Mouse (Mus musculus): ENCODE measurements around the gene A730015C16Rik.

A730015C16Rik gene

DNA sequence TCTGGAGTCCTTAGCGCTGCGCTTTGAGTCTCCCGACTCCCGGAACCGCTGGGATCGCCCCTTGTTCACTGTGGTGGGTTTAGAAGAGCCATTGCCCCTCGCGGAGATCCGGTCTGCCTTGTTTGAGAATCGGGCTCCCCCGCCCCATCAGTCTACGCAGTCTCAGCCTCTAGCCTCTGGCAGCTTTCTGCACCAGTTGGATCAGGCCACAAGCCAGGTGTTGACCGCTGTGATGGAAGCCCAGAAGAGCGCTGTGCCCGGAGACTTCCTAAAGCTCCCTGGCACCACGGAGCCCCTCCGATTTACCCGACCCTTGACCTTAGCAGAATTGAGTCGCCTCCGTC, at the start of gene A730015C16Rik:
TSS of gene A730015C16Rik (minus strand) at position 115 of the 344 bp plus-strand sequence.
- DNase-seq = no peak

- DNase-seq = no peak
Measured at GRCm38 (mm10) chr4:108890876-108891275, 42.5 kb upstream of the A730015C16Rik start.

- DNase-seq = no peak
Measured at GRCm38 (mm10) chr4:108887456-108887855, 39.0 kb upstream of the A730015C16Rik start.

DNA sequence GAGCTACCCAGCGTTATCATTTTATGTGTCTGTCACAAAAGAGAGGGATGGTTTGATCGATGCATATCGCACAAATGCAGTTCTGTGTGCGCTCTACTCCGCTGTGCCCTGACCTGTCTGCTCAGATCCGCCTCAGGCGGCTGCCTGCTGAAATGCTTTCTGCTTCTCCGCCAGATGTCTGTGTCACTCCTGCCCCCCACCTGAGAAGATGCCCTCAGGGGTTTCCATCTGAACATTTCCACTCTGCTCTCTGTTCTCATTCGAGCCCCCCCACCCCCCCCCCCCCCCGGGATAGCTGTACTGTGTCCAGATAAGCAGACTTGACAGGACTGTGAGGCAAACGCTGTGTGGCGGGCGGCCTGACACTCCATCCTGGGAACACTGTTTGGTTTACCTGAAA, 35.4 kb upstream of the A730015C16Rik start:
- DNase-seq = no peak

- DNase-seq = peak; percentile 47
Measured at GRCm38 (mm10) chr4:108878963-108879822, 30.8 kb upstream of the A730015C16Rik start, which contains the start of gene Rab3b. Rab3b (plus strand) TSS chr4:108879063.

- no peak for DNase-seq
Measured at GRCm38 (mm10) chr4:108877901-108878300, 29.5 kb upstream of the A730015C16Rik start.

GRCm38 (mm10) chr4:108873746-108874145, 25.3 kb upstream of the A730015C16Rik start:
- no peak for DNase-seq

GRCm38 (mm10) chr4:108869730-108870374, 21.4 kb upstream of the A730015C16Rik start:
- peak; percentile 69 for DNase-seq

DNA sequence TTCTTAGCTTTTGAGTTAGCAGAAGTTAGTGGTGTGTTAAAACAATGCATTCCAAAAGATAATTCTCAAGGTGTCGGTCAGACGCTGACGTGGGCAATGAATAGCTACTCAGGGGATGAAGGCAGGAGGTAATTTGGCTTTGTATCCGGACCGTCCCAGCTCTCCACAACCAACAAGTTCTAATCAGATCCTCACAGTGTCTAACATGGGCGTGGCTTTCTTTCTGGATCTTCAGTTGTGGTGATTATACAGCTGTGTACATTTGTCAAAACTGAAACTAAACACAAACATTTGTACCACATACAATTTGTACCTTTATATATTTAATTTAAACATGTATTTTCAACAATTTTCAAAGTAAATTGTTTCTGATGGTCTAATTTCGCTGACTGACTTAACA, 18.4 kb upstream of the A730015C16Rik start:
- no peak for DNase-seq

- DNase-seq = peak; percentile 86
Measured at GRCm38 (mm10) chr4:108847715-108848504, 509 bp downstream of the A730015C16Rik start, which contains the start of gene Kti12. Kti12 (plus strand) TSS chr4:108847785.

DNA sequence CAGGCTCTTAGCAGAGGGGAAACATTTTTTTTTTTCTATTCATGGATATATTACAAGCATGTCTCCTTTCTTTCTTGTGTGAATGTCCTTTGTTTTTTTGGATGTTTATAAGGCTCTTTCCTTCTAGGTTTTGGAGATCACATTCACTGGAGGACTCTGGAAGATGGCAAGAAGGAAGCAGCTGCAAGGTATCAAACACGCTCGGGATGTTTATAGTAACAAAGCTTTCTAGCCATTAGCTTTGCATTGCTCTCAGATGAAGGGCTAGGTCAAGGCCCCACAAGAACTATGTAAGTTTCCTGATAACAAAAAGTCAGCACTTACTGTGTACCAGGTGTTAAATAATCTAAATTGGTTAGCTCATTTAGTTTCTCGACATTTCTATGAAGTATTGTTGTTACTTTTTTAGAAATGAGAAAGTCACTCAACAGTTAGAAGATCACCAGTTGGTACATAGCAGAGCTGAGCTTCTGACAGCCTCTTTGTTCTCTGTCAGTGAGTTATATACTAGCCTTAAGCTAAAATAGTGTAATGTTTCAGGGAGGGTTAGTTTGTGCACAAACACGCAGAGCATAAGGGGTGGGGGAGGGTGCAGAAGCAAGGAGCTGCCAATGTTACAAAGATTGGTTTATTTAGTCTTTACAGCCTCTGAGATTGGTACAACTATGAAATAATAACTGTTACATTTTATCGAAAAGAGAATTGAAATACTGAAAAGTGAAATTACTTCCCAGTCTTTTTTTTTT, 2.4 kb downstream of the A730015C16Rik start:
- DNase-seq = no peak

DNA sequence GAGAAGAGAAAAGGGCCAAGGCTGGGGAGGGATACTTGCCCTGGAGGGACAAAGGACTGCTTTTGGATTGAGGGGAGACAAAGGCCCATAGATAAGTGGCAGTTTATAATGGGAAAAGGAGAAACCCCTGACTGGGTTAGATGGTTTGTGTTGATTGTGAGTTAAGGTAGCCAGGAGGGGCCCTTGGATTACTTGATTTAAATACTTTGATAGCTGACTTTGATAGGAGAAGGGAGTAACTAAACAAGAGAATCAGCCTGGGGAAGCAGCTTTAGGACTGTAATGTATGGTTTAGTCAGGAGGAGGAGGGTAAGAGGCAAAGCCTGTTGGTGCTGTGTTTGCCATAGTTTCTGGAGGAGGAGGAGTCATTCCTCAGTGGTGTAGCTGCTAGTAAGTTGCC, 5.1 kb downstream of the A730015C16Rik start:
- no peak for DNase-seq

DNA sequence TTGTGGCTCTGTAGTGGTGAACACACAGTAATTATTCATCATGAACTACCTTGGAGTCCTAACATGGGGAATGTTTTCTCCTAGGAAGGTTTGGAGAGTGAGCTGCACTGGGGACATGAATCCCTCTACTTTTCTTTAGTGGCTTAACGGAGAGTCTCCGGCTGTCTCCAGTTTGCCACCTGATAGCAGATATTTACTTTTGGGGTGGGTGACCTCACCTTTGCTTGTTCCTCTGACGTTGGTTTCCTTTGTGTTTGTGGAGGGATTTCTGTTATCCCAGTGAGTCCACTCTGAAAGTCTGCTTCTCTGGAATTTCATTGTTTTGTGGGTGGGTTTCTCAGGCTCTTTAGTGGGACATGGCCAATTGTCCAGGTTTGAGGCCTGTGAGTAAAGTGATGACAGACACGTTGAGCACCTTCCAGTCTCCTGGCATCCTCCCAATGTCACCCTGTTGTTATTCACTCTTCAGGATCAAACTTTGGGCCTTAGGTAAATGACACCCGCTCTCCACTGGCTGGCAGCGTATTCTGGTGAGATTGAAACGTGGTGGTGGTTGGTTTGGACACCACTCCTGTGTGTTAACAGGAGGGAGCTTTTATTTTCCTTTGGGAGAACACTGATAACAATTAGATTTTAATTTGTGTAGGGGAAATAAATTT, 6.4 kb downstream of the A730015C16Rik start:
- no peak for DNase-seq

DNA sequence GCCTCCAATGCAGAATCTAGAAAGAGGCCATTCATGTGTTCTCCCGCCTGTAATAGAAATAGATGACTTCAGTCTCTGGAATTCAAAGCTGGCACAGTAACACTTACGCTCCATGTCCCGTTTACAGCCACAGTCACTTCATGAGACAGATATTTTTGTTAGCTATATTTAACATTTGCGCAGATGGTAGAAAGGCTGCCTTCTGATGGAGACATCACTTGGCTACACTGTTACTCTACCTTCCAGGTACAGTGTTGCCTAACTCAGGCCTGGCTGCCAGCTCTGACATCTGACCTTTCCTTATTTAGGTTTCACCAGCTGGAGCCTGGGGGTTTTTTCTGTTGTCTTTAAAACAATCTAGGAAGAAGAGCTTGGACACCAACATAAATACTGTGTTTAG, 10.4 kb downstream of the A730015C16Rik start:
- no peak for DNase-seq

GRCm38 (mm10) chr4:108835496-108835895, 12.9 kb downstream of the A730015C16Rik start:
- no peak for DNase-seq

DNA sequence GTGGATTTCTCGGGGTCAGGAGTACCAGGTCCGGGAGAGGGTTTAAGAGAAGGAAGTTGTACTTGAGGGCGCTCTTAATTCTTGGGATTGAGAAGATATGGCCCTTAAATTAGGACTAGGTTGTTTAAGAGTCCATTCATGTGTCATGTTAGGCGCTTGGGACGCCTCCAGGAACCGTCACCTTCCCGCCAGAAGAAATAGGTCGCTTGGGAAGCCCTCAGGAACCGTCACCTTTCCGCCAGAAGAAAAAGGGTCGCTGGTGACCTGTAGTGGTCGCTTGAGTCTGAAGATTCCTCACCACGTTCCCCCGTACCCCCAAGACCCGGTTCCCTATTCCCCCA, 13.5 kb downstream of the A730015C16Rik start:
- DNase-seq = no peak

DNA sequence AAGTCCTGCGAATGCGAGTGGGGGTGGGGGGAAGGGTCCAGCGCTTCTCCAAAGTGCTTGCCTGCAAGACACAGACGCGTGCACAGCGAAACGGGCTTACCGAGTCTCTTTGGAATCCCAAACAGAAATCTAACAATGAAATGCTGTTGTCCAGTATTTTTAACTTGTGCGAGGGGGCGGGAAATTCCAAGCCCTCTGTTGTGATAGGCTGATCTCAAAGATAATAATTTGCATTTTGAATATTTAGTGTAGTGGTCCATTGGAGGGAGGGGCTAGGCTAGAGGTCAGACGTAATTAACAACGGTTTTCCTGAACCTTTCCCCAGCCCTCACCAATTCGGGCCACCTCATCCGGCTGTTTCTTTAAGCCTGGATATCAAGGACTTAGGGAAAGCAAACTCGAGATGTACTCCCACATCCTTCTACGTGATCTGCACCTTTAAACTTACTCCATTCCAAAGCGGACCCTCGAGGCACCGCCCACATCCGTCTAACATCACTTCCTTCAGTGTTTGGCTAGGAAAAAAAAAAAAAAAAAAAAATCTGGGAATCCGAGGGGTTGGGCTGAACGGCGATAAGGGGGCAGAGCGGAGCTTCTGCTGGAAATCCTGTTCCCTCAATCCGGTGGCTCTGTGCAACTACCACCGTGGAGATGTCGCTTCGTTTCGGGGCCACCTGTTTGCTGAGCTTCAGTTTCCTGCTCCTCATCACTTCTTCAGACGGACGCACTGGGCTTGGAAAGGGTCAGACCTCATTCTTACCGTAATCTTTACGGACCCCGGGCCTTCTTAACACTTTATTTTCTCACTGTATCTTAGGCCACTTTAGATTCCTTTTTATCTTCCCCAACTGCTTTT, 14.1 kb downstream of the A730015C16Rik start, which contains the start of gene Txndc12:
TSS of gene Txndc12 (plus strand) at position 487 of the 856 bp plus-strand sequence.
- peak; percentile 94 for DNase-seq

DNA sequence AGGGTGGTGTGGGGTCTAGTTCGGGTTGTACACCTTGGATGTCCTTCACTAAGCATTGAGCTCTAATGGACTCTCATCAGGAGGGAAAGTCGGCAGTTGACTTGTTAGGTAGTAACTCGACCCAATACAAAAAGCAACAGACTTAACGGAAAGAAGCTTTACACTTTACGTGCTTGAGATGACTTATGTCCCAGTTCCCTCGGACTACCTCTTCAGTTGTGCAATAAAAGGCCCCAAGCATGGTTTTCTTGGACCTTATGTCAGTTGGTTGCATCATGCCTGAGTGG, 14.6 kb downstream of the A730015C16Rik start:
- DNase-seq = no peak

DNA sequence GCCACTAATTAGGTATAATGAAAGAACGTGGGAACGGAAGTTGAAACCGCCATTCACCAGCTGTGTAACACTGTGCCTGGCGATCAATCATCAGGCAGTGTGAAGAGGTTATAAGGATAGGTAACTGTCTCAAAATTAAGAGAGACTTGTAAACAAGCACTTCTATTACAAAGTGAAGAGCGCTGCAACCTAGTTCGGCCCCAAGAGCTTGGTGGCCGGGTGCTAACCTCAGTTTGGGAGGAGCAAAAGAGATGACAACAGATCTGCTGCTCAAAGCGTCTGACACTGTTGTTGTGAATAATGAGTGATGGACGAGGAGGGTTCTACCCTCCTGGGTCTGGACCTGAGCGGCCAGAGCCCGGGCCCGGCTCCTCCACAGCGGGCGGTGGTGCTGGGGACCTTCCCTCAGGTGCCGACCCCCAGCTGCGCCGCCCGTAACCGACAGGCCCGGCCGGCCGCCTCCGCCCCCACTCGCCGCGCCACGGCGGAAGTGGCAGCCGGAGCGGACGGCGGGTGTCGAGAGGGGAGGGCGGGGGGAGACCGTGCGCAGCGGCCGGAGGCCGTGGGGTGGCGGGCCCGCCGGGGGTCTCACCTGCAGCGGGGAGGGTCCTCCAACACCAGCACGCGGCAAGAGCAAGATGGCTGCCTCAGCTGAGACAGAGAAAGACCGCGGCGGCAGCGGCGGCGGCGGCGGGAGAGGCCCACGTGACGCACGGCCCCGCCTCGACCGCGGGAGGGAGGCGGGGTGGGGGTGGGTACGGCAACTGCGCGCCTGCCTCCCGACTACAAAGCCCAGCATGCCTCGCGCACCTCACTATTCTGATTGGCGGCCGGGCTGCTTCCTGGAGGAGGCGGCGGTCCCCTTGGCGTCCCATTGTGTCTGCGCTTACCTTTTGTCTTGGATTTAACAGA, 15.2 kb downstream of the A730015C16Rik start, which contains the start of gene Btf3l4:
TSS of gene Btf3l4 (minus strand) at position 699 of the 912 bp plus-strand sequence.
- peak; percentile 90 for DNase-seq

DNA sequence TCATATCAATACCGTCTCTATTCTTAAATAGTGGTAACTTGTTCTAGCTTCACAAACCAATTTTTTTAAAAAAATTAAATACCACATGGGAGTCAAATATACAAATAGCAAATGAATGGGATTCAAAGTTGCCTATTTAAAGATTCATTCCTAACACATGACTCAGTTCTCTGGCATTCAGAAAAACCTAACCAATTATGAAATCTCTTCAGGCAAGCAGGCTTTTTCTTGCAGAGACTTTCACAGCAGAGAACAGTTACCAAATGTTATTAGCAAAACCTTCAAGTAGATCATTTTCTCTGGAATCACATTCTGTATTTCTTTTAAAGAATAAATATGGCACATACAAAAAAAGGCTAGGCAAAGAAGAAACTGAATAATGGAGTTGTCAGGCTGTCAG, 17.7 kb downstream of the A730015C16Rik start:
- no peak for DNase-seq

All from kidney, adult 18-20 months (tissue).